Mouse (Mus musculus) thymus, postnatal 14 days (tissue): ENCODE data around the gene Sec24c.
A peak's percentile ranks its signal among the peaks of the same experiment; 100 is the strongest.

Experiments used
- DNase-seq: peaks from one replicate; pipeline ENCODE4 v3.0.0; 2021

Gene Sec24c

GRCm38 (mm10) chr14:20660827-20661660 is 13.1 kb upstream of the Sec24c start:
- peak; percentile 94 for DNase-seq

GRCm38 (mm10) chr14:20661661-20662331 is 12.3 kb upstream of the Sec24c start:
- DNase-seq, result no peak

- no peak for DNase-seq
These were observed 11.4 kb upstream of the Sec24c start for GRCm38 (mm10) chr14:20662740-20663139.

- no peak for DNase-seq
These were observed 10.5 kb upstream of the Sec24c start for GRCm38 (mm10) chr14:20663601-20664000.

GRCm38 (mm10) chr14:20664436-20664835 is 9.7 kb upstream of the Sec24c start:
- DNase-seq, result no peak

- DNase-seq, result no peak
These were observed 6.6 kb upstream of the Sec24c start for GRCm38 (mm10) chr14:20667469-20667868.

- DNase-seq, result no peak
These were observed 5.8 kb upstream of the Sec24c start, which contains the start of gene Synpo2l for GRCm38 (mm10) chr14:20668154-20668810. Gene Synpo2l, minus strand, starts transcription at chr14:20668354.

- DNase-seq, result peak; percentile 50
These were observed 1.1 kb upstream of the Sec24c start for GRCm38 (mm10) chr14:20672990-20673389.

GRCm38 (mm10) chr14:20673735-20674063 is 409 bp upstream of the Sec24c start:
- DNase-seq, result no peak

GRCm38 (mm10) chr14:20677906-20678305 is 3.8 kb downstream of the Sec24c start:
- no peak for DNase-seq

- no peak for DNase-seq
These were observed 7.6 kb downstream of the Sec24c start for GRCm38 (mm10) chr14:20681742-20682141.

GRCm38 (mm10) chr14:20682498-20682897 is 8.4 kb downstream of the Sec24c start:
- peak; percentile 75 for DNase-seq

- no peak for DNase-seq
These were observed 12.5 kb downstream of the Sec24c start for GRCm38 (mm10) chr14:20686576-20686975.

- no peak for DNase-seq
These were observed 14.9 kb downstream of the Sec24c start for GRCm38 (mm10) chr14:20689009-20689408.

- no peak for DNase-seq
These were observed 17.7 kb downstream of the Sec24c start for GRCm38 (mm10) chr14:20691772-20692171.

GRCm38 (mm10) chr14:20693589-20694101 is 19.5 kb downstream of the Sec24c start:
- DNase-seq, result no peak

GRCm38 (mm10) chr14:20694185-20694883 is 20.2 kb downstream of the Sec24c start:
- DNase-seq, result no peak

- DNase-seq, result peak; percentile 82
These were observed 21.0 kb downstream of the Sec24c start, which contains the start of gene Fut11 for GRCm38 (mm10) chr14:20694884-20695760. Gene Fut11, plus strand, starts transcription at chr14:20694968.

GRCm38 (mm10) chr14:20695761-20696520 is 21.8 kb downstream of the Sec24c start:
- no peak for DNase-seq

GRCm38 (mm10) chr14:20696986-20697385 is 22.9 kb downstream of the Sec24c start:
- DNase-seq, result peak; percentile 64

GRCm38 (mm10) chr14:20698515-20698914 is 24.4 kb downstream of the Sec24c start:
- DNase-seq, result no peak
